Mouse (Mus musculus) intestine, embryonic 16.5 days (tissue): ENCODE results near the gene Olfr1033. TPM values are rescaled to one million over a fixed set of nuclear protein-coding genes. Genes with fewer than 3 reads are reported as not detected.
"Not testable (repeated sequence)": the region's sequence is repeated elsewhere in the genome, so short reads cannot be mapped to it uniquely, and the experiment has no call there.

Experiments used
- ATAC-seq: fragments of 200-750 bp; cut with Nextera tagmentation; 2 replicates; pipeline ENCODE4 v1.8.0; 2017; ENCODE audit warnings: moderate TSS enrichment, moderate library complexity
- H3K27ac ChIP-seq: fragments of 300-500 bp; sonication (generic); 2 replicates; pipeline ENCODE4 v1.5.1; 2014; ENCODE audit warnings: mild to moderate bottlenecking, low read length
- H3K27me3 ChIP-seq: fragments of 300-500 bp; sonication (generic); replicated peaks from 2 replicates; pipeline ENCODE4 v1.6.1; 2014; ENCODE audit warnings: low read length, control low read depth, mixed read lengths; ENCODE audit not compliant: control insufficient read depth, insufficient read depth
- H3K36me3 ChIP-seq: fragments of 300-500 bp; sonication (generic); 2 replicates; pipeline ENCODE4 v1.6.1; 2014; ENCODE audit warnings: low read length, control low read depth; ENCODE audit not compliant: control insufficient read depth, insufficient read depth
- H3K4me1 ChIP-seq: fragments of 300-500 bp; sonication (generic); 2 replicates; pipeline ENCODE4 v1.6.1; 2014; ENCODE audit warnings: low read length, control low read depth, mixed read lengths; ENCODE audit not compliant: control insufficient read depth, insufficient read depth
- H3K4me2 ChIP-seq: fragments of 300-500 bp; sonication (generic); 2 replicates; pipeline ENCODE4 v1.6.1; 2014; ENCODE audit warnings: low read depth, low read length, control low read depth
- H3K4me3 ChIP-seq: fragments of 300-500 bp; sonication (generic); 2 replicates; pipeline ENCODE4 v1.5.1; 2014; ENCODE audit warnings: mild to moderate bottlenecking, low read length
- H3K9ac ChIP-seq: fragments of 300-500 bp; sonication (generic); 2 replicates; pipeline ENCODE4 v1.6.1; 2014; ENCODE audit warnings: low read depth, low read length
- H3K9me3 ChIP-seq: fragments of 300-500 bp; sonication (generic); 2 replicates; pipeline ENCODE4 v1.6.1; 2016; ENCODE audit warnings: low read length, control low read depth; ENCODE audit not compliant: control insufficient read depth
- WGBS: fragments of 180-500 bp; shearing (Covaris S2); extraction: QIAGEN DNeasy Blood & Tissue Kit; methylation state at CpG from one replicate; pipeline ENCODE4 v1.1.7; 2014; 5-methylcytosine and 5-hydroxymethylcytosine counted together
- polyA plus RNA-seq: library from polyadenylated mRNA; unstranded; fragments of >200 nt; fragmentation: Nextera tagmentation; extraction: Ambion mirVana; gene quantifications from 2 replicates; pipeline ENCODE4 v1.2.1, GENCODE M21; 2015

Gene Olfr1033
- 1.6 and 3.0 TPM in 2 replicates for polyA plus RNA-seq

- not testable (repeated sequence) for H3K4me1 ChIP-seq, H3K27me3 ChIP-seq, H3K36me3 ChIP-seq, H3K9me3 ChIP-seq, ATAC-seq, H3K27ac ChIP-seq
- Histone ChIP-seq H3K4me3 (peak within 1 kb of the TSS; percentile 45), H3K4me2 (peak within 1 kb of the TSS; percentile 54), H3K9ac (peak within 1 kb of the TSS; percentile 49; the same call in 1 of the 2 replicates)
- WGBS = under 1% methylated on average over 10 of the region's 11 CpGs
Measured at GRCm38 (mm10) chr2:86020406-86020805, at the start of gene Olfr1033. Olfr1033 (plus strand) TSS chr2:86020633.

GRCm38 (mm10) chr2:85973595-85973994, 46.8 kb upstream of the Olfr1033 start, which contains the start of gene Olfr1029:
Olfr1029 (plus strand) TSS chr2:85973895.
- Histone ChIP-seq H3K27ac (no peak within 1 kb of the TSS), H3K9me3 (no peaks in the 10 kb centered on the region), H3K4me3 (no peak within 1 kb of the TSS), H3K4me2 (no peak within 1 kb of the TSS), H3K27me3 (no peaks in the 10 kb centered on the region), H3K4me1 (no peaks in the 10 kb centered on the region), H3K36me3 (no peaks in the 10 kb centered on the region), H3K9ac (no peak within 1 kb of the TSS)
- ATAC-seq = no peak
- WGBS = 75% methylated on average over 2 of the region's 2 CpGs

GRCm38 (mm10) chr2:85978976-85979375, 41.5 kb upstream of the Olfr1033 start, which contains the start of gene Olfr1030:
Olfr1030 (plus strand) TSS chr2:85979276.
- Histone ChIP-seq H3K9me3 (no peaks in the 10 kb centered on the region), H3K4me3 (no peak within 1 kb of the TSS), H3K27me3 (no peaks in the 10 kb centered on the region), H3K27ac (no peak within 1 kb of the TSS), H3K36me3 (no peaks in the 10 kb centered on the region), H3K9ac (no peak within 1 kb of the TSS), H3K4me2 (no peak within 1 kb of the TSS), H3K4me1 (no peaks in the 10 kb centered on the region)
- no peak for ATAC-seq
- 86% methylated on average over 1 of the region's 1 CpGs for WGBS

- WGBS = 63% methylated on average over 3 of the region's 3 CpGs
- H3K9me3 ChIP-seq = no peaks in the 10 kb centered on the region
- no peaks in the 10 kb centered on the region for H3K4me1 ChIP-seq
- no peak within 1 kb of the TSS for H3K4me2 ChIP-seq
- no peak within 1 kb of the TSS for H3K27ac ChIP-seq
- no peaks in the 10 kb centered on the region for H3K27me3 ChIP-seq
- ATAC-seq = no peak
- no peak within 1 kb of the TSS for H3K4me3 ChIP-seq
- no peaks in the 10 kb centered on the region for H3K36me3 ChIP-seq
- no peak within 1 kb of the TSS for H3K9ac ChIP-seq
Measured at GRCm38 (mm10) chr2:85990004-85990403, 30.4 kb upstream of the Olfr1033 start, which contains the start of gene Olfr1031. Olfr1031 (plus strand) TSS chr2:85990304.

- Histone ChIP-seq H3K36me3 (no peaks in the 10 kb centered on the region), H3K4me3 (no peak within 1 kb of the TSS), H3K9me3 (no peaks in the 10 kb centered on the region), H3K9ac (no peak within 1 kb of the TSS), H3K4me2 (no peak within 1 kb of the TSS), H3K27me3 (no peaks in the 10 kb centered on the region), H3K27ac (no peak within 1 kb of the TSS), H3K4me1 (no peaks in the 10 kb centered on the region)
- WGBS = 88% methylated on average over 7 of the region's 7 CpGs
- ATAC-seq = no peak
Measured at GRCm38 (mm10) chr2:86005240-86005639, 15.2 kb upstream of the Olfr1033 start, which contains the start of gene Olfr1032. Olfr1032 (plus strand) TSS chr2:86005540.

GRCm38 (mm10) chr2:86021518-86021917, 1.1 kb downstream of the Olfr1033 start:
- not testable (repeated sequence) for ATAC-seq, H3K4me1 ChIP-seq, H3K4me2 ChIP-seq, H3K27ac ChIP-seq, H3K9ac ChIP-seq, H3K36me3 ChIP-seq, H3K9me3 ChIP-seq, H3K4me3 ChIP-seq, H3K27me3 ChIP-seq
- 50% methylated on average over 3 of the region's 9 CpGs for WGBS

- no peak for ATAC-seq
- no peak within 1 kb of the TSS for H3K27ac ChIP-seq
- H3K9ac ChIP-seq = no peak within 1 kb of the TSS
- H3K4me2 ChIP-seq = no peak within 1 kb of the TSS
- H3K27me3 ChIP-seq = no peaks in the 10 kb centered on the region
- no peaks in the 10 kb centered on the region for H3K9me3 ChIP-seq
- H3K4me3 ChIP-seq = no peak within 1 kb of the TSS
- no peaks in the 10 kb centered on the region for H3K36me3 ChIP-seq
- H3K4me1 ChIP-seq = no peaks in the 10 kb centered on the region
Measured at GRCm38 (mm10) chr2:86045561-86045960, 25.1 kb downstream of the Olfr1033 start, which contains the start of gene Olfr1034. Olfr1034 (plus strand) TSS chr2:86045861.

- not testable (repeated sequence) for H3K9ac ChIP-seq, H3K4me1 ChIP-seq, H3K4me2 ChIP-seq, H3K4me3 ChIP-seq, ATAC-seq, H3K9me3 ChIP-seq, H3K36me3 ChIP-seq, H3K27me3 ChIP-seq, H3K27ac ChIP-seq
Measured at GRCm38 (mm10) chr2:86050777-86051176, 30.3 kb downstream of the Olfr1033 start.

GRCm38 (mm10) chr2:86063766-86064165, 43.3 kb downstream of the Olfr1033 start:
- H3K27ac ChIP-seq, ATAC-seq, H3K9me3 ChIP-seq, H3K4me2 ChIP-seq, H3K9ac ChIP-seq, H3K4me1 ChIP-seq, H3K36me3 ChIP-seq, H3K27me3 ChIP-seq, H3K4me3 ChIP-seq: not testable (repeated sequence)
- WGBS = 92% methylated on average over 2 of the region's 2 CpGs

GRCm38 (mm10) chr2:86070189-86070588, 49.8 kb downstream of the Olfr1033 start:
- H3K4me1 ChIP-seq = no peaks in the 10 kb centered on the region

More at GRCm38 (mm10) chr2:86070189-86070588, 49.8 kb downstream of the Olfr1033 start:
- no peaks in the 10 kb centered on the region for H3K9me3 ChIP-seq
- H3K27ac ChIP-seq = no peak overlapping the region
- WGBS = 86% methylated on average over 8 of the region's 8 CpGs
- H3K4me2 ChIP-seq = no peak overlapping the region
- ATAC-seq = no peak
- no peaks in the 10 kb centered on the region for H3K36me3 ChIP-seq
- H3K27me3 ChIP-seq = no peaks in the 10 kb centered on the region
- no peak overlapping the region for H3K4me3 ChIP-seq
- H3K9ac ChIP-seq = no peak overlapping the region
